Mouse (Mus musculus) lung, embryonic 15.5 days (tissue): ENCODE results near the gene Hes7. TPM values are rescaled to one million over a fixed set of nuclear protein-coding genes. Genes with fewer than 3 reads are reported as not detected.

ENCODE experiments used
- ATAC-seq: fragments of 200-750 bp; cut with Nextera tagmentation; 2 replicates; pipeline ENCODE4 v1.8.0; 2017; ENCODE audit warnings: moderate number of reproducible peaks, borderline replicate concordance; ENCODE audit not compliant: low FRiP score, low TSS enrichment; ENCODE audit errors: extremely low read depth
- H3K27ac ChIP-seq: fragments of 300-500 bp; sonication (generic); 2 replicates; pipeline ENCODE4 v1.5.1; 2015; ENCODE audit warnings: moderate library complexity, mild to moderate bottlenecking, inconsistent platforms
- H3K27me3 ChIP-seq: fragments of 300-500 bp; sonication (generic); 2 replicates; pipeline ENCODE4 v1.6.1; 2015; ENCODE audit warnings: inconsistent platforms
- H3K36me3 ChIP-seq: fragments of 300-500 bp; sonication (generic); 2 replicates; pipeline ENCODE4 v1.6.1; 2015; ENCODE audit warnings: inconsistent platforms
- H3K4me1 ChIP-seq: fragments of 300-500 bp; sonication (generic); 2 replicates; pipeline ENCODE4 v1.6.1; 2015; ENCODE audit warnings: inconsistent platforms
- H3K4me2 ChIP-seq: fragments of 300-500 bp; sonication (generic); 2 replicates; pipeline ENCODE4 v1.6.1; 2015; ENCODE audit warnings: inconsistent platforms, mild to moderate bottlenecking, moderate library complexity
- H3K4me3 ChIP-seq: fragments of 300-500 bp; sonication (generic); 2 replicates; pipeline ENCODE4 v1.5.1; 2015; ENCODE audit warnings: mild to moderate bottlenecking, inconsistent platforms
- H3K9ac ChIP-seq: fragments of 300-500 bp; sonication (generic); 2 replicates; pipeline ENCODE4 v1.6.1; 2015; ENCODE audit warnings: inconsistent platforms
- H3K9me3 ChIP-seq: fragments of 300-500 bp; sonication (generic); 2 replicates; pipeline ENCODE4 v1.6.1; 2016; ENCODE audit warnings: inconsistent platforms
- WGBS: fragments of 180-500 bp; shearing (Covaris S2); methylation state at CpG from one replicate; pipeline ENCODE4 v1.1.7; 2015; 5-methylcytosine and 5-hydroxymethylcytosine counted together
- polyA plus RNA-seq: library from polyadenylated mRNA; unstranded; fragments of >200 nt; fragmentation: Nextera tagmentation; extraction: Ambion mirVana; gene quantifications from 2 replicates; pipeline ENCODE4 v1.2.1, GENCODE M21; 2015

Hes7 gene
- 0.52 and 0.60 TPM in 2 replicates for polyA plus RNA-seq

DNA sequence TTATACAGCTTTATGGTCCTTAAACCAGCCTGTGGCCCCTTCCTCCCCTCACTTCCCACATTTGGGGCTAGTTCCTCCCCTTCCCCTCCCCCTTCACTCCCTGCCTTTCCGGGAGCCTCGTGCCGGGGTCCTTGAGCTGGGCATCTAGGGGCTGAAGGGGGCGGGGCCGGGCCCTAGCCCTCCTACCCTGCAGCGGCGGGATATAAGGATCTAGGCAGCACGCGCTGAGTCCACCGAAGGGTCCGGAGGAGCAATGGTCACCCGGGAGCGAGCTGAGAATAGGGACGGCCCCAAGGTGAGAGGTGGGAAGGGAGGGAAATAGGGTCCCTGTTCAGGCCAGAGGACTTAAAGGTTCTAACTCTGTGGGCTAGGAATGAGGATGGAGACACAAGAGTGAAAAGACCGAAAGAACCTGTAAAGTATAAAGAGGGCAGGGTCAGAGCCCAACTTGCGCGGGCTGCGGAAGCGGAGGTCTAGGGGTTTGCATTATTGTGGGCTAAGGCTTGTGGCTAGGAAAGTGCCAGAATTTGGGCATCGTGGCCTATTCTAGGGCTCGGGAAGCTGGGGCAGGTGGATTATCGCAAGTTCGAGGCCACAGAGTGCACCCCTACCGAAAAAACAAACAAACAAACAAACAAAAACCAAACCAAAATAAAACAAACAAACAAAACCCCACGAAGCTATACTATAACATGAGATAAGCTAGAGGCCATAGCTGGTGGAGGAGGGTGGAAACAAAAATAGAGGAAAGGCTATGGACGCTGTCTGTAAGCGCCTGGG lies at the start of gene Hes7:
TSS of gene Hes7 (plus strand) at position 184 of the 780 bp plus-strand sequence.
- peak within 1 kb of the TSS; percentile 80 for H3K4me3 ChIP-seq
- peaks cover 40% of the 10 kb centered on the region for H3K4me1 ChIP-seq
- ATAC-seq: no peak
- H3K27ac ChIP-seq: peak within 1 kb of the TSS; percentile 98; the same call in 1 of the 2 replicates
- peak within 1 kb of the TSS; percentile 78 for H3K9ac ChIP-seq
- under 1% methylated on average over 27 of the region's 27 CpGs for WGBS
- peak within 1 kb of the TSS; percentile 94 for H3K4me2 ChIP-seq
- no peaks in the 10 kb centered on the region for H3K36me3 ChIP-seq
- H3K27me3 ChIP-seq: no peaks in the 10 kb centered on the region
- no peaks in the 10 kb centered on the region for H3K9me3 ChIP-seq

DNA sequence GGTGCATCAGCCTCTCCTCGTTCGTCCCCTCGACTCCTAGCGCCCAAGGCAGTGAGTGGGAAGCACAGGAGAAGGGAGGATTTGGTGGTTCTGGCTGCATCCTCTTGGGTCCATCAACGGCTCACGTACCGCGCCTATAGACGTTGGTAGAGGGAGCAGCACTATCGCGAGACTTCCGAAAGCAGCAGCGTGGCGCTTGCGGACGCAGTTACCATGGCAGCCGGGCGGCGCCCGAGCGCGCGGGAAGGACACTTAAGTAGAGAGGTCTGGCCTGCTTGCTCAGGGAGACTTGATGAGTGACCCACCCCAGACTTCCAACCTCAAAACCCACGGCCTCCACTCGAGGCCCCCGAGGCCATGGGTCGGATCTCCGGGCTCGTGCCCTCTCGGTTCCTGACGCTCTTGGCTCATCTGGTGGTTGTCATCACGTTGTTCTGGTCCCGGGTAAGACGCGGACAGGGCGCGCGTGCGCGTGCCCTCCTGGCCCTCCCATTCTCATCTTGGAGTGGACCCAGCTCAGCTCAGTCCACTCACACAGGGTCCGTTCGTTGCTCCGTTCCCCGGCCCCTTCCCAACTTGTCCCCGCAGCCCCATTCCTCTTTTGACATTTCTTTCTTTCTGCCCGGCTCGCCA lies 49.5 kb upstream of the Hes7 start, which contains the start of gene Tmem107:
TSS of gene Tmem107 (plus strand) at position 217 of the 633 bp plus-strand sequence.
- H3K27me3 ChIP-seq: no peaks in the 10 kb centered on the region
- under 1% methylated on average over 47 of the region's 47 CpGs for WGBS
- peak within 1 kb of the TSS; percentile 78 for H3K9ac ChIP-seq
- peak; percentile 87 for ATAC-seq
- H3K4me1 ChIP-seq: peaks cover 50% of the 10 kb centered on the region
- peak within 1 kb of the TSS; percentile 69 for H3K4me3 ChIP-seq
- no peaks in the 10 kb centered on the region for H3K36me3 ChIP-seq
- H3K27ac ChIP-seq: peak within 1 kb of the TSS; percentile 93
- no peaks in the 10 kb centered on the region for H3K9me3 ChIP-seq
- H3K4me2 ChIP-seq: peak within 1 kb of the TSS; percentile 84

DNA sequence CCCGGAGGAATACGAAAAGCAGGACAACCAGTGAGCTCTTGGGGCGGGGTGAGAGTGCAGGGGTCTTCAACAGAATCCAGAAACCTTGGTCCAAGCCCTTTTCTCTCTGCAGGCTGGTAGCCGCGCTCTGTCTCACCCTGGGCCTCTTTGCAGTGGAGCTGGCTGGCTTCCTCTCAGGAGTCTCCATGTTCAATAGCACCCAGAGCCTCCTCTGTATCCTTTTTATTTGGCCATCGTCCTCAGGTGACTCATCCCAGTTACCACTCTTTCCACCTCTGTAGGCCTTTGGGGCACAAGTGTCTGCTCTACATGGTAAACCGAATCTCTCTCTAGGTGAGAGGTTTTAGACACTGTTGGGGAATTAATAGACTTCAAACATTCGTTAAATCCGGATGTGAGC lies 48.9 kb upstream of the Hes7 start:
- H3K36me3 ChIP-seq: no peaks in the 10 kb centered on the region
- ATAC-seq: no peak
- no peaks in the 10 kb centered on the region for H3K27me3 ChIP-seq
- H3K9ac ChIP-seq: peak overlapping the region; percentile 78
- H3K4me2 ChIP-seq: peak overlapping the region; percentile 84
- peak overlapping the region; percentile 69 for H3K4me3 ChIP-seq
- H3K27ac ChIP-seq: peak overlapping the region; percentile 93
- 21% methylated on average over 9 of the region's 9 CpGs for WGBS
- peaks cover 46% of the 10 kb centered on the region for H3K4me1 ChIP-seq
- no peaks in the 10 kb centered on the region for H3K9me3 ChIP-seq

DNA sequence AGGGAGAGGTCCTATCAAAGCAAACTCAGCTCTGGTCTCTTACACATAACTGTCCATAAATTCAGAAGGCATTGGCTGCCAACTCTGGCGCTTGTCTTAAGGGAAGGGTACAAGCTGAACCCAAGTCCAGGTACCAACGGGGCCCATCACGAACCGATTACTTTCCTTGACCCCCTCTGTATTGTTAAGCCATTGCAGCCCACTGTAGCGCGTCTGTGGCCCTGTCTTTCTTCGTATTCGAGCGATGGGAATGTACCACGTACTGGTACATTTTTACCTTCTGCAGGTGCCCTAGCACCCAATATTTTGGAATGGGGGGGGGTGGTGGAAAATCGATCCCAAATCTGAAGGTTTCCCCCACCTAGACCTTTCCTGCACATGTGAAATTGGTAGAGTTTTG lies 48.0 kb upstream of the Hes7 start:
- Histone ChIP-seq H3K9ac (peak overlapping the region; percentile 44; the same call in 1 of the 2 replicates), H3K4me1 (peaks cover 38% of the 10 kb centered on the region), H3K4me2 (peak overlapping the region; percentile 84), H3K27ac (peak overlapping the region; percentile 88), H3K4me3 (peak overlapping the region; percentile 32), H3K36me3 (no peaks in the 10 kb centered on the region), H3K9me3 (no peaks in the 10 kb centered on the region), H3K27me3 (no peaks in the 10 kb centered on the region)
- WGBS: 78% methylated on average over 11 of the region's 11 CpGs
- ATAC-seq: no peak

DNA sequence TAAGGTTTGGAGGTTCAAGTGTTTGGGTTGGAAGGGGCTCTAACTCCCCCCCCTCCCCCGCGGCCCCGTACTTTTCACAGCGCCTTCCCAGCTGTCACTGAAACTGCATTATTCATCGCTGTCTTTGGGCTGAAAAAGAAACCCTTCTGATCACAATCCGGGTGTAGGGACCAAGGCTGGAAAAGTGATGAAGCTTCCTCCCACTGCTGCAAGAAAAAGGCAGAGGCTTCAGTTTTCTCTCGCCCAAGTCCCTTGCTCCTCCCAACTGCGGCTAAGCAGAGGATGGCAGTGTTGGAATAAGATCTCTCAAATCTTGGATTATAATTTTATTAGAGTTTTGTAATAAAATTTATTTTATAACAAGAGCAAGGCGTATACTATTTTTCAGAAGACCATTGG lies 47.5 kb upstream of the Hes7 start:
- H3K27me3 ChIP-seq: no peaks in the 10 kb centered on the region
- no peaks in the 10 kb centered on the region for H3K36me3 ChIP-seq
- no peaks in the 10 kb centered on the region for H3K9me3 ChIP-seq
- peak overlapping the region; percentile 32 for H3K4me3 ChIP-seq
- no peak for ATAC-seq
- peaks cover 34% of the 10 kb centered on the region for H3K4me1 ChIP-seq
- peak overlapping the region; percentile 44 for H3K9ac ChIP-seq
- WGBS: 2% methylated on average over 9 of the region's 9 CpGs
- peak overlapping the region; percentile 84 for H3K4me2 ChIP-seq
- H3K27ac ChIP-seq: peak overlapping the region; percentile 88

DNA sequence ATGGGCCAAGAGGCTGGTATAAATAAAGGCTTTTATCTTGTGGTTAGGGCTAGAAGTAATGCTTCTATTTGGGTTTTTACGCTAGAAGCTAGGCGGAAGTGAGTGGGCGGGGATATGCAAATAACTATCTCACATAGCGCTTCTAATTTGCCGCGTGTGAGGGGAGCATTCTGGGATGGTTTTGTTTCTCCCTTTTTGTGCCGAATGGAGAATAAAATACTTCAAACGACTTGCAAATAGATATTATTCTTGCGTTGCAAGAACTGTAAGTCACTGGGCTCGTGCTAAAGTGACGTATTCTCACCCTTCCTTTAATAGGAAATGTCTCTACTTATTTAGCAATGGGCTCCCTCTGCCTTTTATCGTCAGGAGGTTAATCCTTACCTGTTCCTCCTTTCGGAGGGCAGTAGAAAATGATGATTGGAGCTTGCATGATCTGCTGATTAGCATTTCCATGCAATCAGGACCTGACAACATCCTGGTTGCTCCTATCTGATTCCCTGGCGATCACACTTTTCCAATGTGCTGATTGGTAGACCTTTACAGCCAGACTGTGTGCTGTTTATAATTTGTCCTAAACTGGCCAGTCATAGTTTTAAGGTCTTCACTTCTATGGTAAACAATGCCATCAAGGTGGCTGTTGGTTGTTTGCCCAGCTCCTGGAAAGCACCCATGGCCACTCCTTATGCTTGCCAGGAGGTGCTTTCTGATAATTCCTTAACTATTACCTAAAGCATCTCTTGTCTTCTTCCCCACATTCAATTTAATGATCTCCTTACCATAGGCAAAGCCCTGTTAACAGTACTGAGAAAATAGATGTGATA lies 46.9 kb upstream of the Hes7 start:
- under 1% methylated on average over 14 of the region's 14 CpGs for WGBS
- peak overlapping the region; percentile 88 for H3K27ac ChIP-seq
- peak overlapping the region; percentile 44 for H3K9ac ChIP-seq
- H3K27me3 ChIP-seq: no peaks in the 10 kb centered on the region
- no peaks in the 10 kb centered on the region for H3K36me3 ChIP-seq
- peaks cover 32% of the 10 kb centered on the region for H3K4me1 ChIP-seq
- peak overlapping the region; percentile 84 for H3K4me2 ChIP-seq
- peak; percentile 63 for ATAC-seq
- H3K9me3 ChIP-seq: no peaks in the 10 kb centered on the region
- peak overlapping the region; percentile 32 for H3K4me3 ChIP-seq

DNA sequence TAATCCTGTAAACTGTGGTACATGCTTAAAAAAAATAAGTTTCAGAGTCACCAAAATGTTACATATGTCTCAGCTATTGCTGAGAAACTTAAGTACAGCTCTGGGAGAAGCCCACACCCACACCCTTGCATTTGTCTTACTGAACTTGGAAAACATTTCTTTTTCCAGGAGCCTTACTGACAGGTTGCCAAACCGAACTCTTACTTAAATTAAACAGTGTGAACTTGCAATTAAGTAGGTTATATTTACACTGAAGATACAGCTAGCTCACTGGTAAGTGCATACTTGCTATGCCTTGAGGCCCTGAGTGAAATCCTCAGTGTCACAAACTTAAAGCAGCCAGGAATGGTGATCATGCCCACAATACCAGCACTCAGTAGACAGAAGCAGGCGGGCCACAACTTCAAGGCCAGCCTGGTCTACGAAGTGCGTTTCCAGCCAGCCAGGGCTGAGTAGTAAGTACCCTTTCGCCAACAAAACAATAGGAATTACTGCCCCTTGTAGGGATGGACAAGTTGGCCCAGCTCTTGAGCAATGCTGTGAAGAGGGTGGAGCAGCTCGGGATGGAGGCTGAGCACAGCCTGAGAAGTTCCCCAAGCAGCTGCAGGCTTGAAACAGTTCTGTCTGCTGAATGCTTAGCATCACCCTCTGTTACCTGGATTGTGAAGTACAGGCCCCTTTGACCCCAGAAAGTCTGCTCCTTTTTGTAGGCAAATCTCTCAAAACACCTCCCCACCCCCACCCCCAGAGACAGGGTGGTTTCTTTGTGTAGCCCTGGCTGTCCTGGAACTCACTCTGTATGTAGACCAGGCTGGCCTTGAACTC lies 46.0 kb upstream of the Hes7 start:
- peaks cover 32% of the 10 kb centered on the region for H3K4me1 ChIP-seq
- H3K27me3 ChIP-seq: no peaks in the 10 kb centered on the region
- no peak for ATAC-seq
- WGBS: 32% methylated on average over 6 of the region's 6 CpGs
- peak overlapping the region; percentile 84; the same call in 1 of the 2 replicates for H3K4me2 ChIP-seq
- peak overlapping the region; percentile 88 for H3K27ac ChIP-seq
- H3K9ac ChIP-seq: peak overlapping the region; percentile 44; the same call in 1 of the 2 replicates
- no peak overlapping the region for H3K4me3 ChIP-seq
- no peaks in the 10 kb centered on the region for H3K9me3 ChIP-seq
- no peaks in the 10 kb centered on the region for H3K36me3 ChIP-seq

DNA sequence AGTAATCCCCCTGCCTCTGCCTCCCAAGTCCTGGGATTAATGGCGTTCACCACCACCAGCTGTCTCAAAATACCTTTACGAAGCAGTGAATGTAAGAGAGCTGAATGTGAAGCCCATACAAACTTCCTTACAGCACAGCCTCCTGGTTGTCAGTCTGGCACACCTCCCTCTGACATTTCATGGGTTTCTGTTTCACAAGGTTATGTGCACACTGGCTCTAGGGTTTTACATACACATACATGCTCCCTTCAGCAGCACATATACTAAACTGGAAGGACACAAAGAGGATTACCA lies 45.5 kb upstream of the Hes7 start:
- no peak overlapping the region for H3K4me3 ChIP-seq
- H3K4me1 ChIP-seq: peaks cover 32% of the 10 kb centered on the region
- H3K4me2 ChIP-seq: no peak overlapping the region
- WGBS: 52% methylated on average over 2 of the region's 2 CpGs
- no peaks in the 10 kb centered on the region for H3K9me3 ChIP-seq
- H3K36me3 ChIP-seq: no peaks in the 10 kb centered on the region
- no peak overlapping the region for H3K9ac ChIP-seq
- H3K27me3 ChIP-seq: no peaks in the 10 kb centered on the region
- no peak overlapping the region for H3K27ac ChIP-seq
- ATAC-seq: no peak

DNA sequence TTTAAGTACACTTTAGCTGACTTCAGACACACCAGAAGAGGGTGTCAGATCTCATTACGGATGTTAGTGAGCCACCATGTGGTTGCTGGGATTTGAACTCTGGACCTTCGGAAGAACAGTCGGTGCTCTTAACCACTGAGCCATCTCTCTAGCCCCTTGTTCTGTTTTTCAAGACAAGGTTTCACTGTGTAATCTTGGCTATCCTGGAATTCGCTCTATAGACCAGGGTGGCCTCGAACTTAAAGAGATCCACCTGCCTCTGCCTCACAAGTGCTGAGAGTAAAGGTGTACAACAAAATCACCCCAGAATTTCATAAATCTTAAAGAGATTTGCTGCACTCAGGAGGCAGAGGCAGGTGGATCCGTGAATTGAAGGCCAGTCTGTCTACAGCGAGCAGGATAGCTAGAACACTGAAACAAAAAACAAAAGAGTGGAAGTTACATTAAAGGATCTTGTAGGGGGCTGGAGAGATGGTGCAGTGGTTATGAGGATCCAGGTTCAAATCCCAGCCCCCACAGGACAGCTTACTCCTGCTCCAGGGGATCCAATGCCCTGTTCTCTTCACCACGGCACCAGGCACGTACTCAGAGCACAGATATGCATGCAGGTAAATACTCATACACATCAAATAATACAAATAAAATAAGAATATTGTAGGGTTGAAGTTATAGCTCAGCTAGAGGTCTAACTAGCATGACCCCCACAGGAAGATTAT lies 44.3 kb upstream of the Hes7 start:
- Histone ChIP-seq H3K36me3 (no peaks in the 10 kb centered on the region), H3K27ac (no peak overlapping the region), H3K27me3 (no peaks in the 10 kb centered on the region), H3K9ac (no peak overlapping the region), H3K9me3 (no peaks in the 10 kb centered on the region), H3K4me3 (no peak overlapping the region), H3K4me2 (no peak overlapping the region), H3K4me1 (peaks cover 27% of the 10 kb centered on the region)
- no peak for ATAC-seq
- WGBS: 43% methylated on average over 9 of the region's 9 CpGs

DNA sequence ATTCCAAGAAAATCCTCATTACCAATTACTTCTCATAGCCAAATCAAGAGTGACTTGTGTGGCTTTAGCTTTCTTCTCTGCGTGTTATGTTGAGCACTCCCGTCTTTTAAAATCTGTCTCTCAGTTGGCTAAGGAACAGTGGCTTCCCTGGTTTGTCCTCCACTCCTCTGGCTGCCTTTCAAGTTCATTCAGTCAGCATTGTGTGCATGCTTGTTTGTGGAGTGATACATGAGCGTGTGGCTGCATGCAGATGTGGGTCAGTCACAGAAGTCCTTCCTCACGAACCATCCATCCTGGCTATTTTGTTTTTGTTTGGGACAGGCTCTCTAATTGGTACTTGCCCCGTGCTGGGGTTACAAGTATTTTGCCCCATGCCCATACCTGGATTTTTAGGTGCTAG lies 43.6 kb upstream of the Hes7 start:
- H3K4me1 ChIP-seq: peaks cover 20% of the 10 kb centered on the region
- H3K27ac ChIP-seq: no peak overlapping the region
- H3K27me3 ChIP-seq: no peaks in the 10 kb centered on the region
- no peak overlapping the region for H3K9ac ChIP-seq
- 63% methylated on average over 5 of the region's 5 CpGs for WGBS
- no peaks in the 10 kb centered on the region for H3K36me3 ChIP-seq
- ATAC-seq: no peak
- no peak overlapping the region for H3K4me2 ChIP-seq
- no peak overlapping the region for H3K4me3 ChIP-seq
- H3K9me3 ChIP-seq: no peaks in the 10 kb centered on the region

DNA sequence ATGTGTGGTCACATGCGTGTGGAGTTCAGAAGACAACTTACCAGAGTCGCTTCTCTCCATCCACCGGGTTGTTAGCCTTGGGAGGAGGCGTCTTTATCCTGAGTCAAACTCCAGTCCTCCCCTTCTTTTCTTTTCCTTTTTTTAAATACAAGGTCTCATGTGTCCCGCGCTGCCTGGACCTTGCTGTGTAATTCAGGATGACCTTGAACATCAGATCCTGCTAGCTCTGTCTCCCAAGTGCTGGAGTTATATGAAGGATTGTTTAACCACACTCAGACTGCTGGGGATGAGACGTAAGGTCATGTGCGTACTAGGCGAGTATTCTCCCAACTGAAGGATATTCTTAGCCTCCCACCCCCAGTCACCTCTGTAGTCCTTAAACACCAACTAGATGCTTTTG lies 42.9 kb upstream of the Hes7 start:
- H3K4me1 ChIP-seq: peaks cover 13% of the 10 kb centered on the region
- H3K9ac ChIP-seq: no peak overlapping the region
- no peak overlapping the region for H3K4me3 ChIP-seq
- no peak for ATAC-seq
- no peaks in the 10 kb centered on the region for H3K27me3 ChIP-seq
- H3K36me3 ChIP-seq: no peaks in the 10 kb centered on the region
- WGBS: 77% methylated on average over 9 of the region's 9 CpGs
- no peaks in the 10 kb centered on the region for H3K9me3 ChIP-seq
- no peak overlapping the region for H3K27ac ChIP-seq
- no peak overlapping the region for H3K4me2 ChIP-seq
